Mouse (Mus musculus): ENCODE results near the gene Gucd1. TPM values are rescaled to one million over a fixed set of nuclear protein-coding genes. Genes with fewer than 3 reads are reported as not detected.

Gene Gucd1
- polyA plus RNA-seq, 1 experiment from 2014 or later, result 19.6 TPM

DNA sequence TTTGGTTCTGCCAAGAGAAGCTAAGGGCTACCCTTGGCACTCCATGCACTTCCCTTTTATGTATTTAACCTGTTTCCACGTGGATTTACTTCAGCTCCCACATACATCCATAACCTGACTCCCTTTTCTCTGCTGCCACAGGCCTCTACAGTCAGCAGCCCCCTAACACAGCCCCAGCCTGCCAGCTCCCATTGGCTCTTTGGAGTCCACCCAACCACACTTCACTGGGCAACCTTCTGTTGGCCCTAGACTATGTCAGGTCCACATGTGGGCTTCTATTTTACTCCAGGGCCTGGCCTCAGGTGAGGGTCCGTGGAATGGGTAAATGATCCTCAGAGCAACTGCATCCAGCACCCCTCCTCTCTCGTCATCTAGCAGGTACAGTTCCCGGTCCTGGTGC lies 215.2 kb downstream of the Gucd1 start:
- no peak overlapping the region for H3K4me3 ChIP-seq
- no peak overlapping the region for H3K9ac ChIP-seq
- peaks cover 33% of the 10 kb centered on the region for H3K4me1 ChIP-seq (replicated peaks)
- no peak overlapping the region for H3K27ac ChIP-seq (replicated peaks)
- ATAC-seq (ENCODE audit: low read depth), result no peak
- H3K36me3 ChIP-seq, result peaks cover 66% of the 10 kb centered on the region
- no peaks in the 10 kb centered on the region for H3K9me3 ChIP-seq
- no peak overlapping the region for H3K4me2 ChIP-seq
- H3K27me3 ChIP-seq, result no peaks in the 10 kb centered on the region
- WGBS, result 92% methylated on average over 4 of the region's 4 CpGs

DNA sequence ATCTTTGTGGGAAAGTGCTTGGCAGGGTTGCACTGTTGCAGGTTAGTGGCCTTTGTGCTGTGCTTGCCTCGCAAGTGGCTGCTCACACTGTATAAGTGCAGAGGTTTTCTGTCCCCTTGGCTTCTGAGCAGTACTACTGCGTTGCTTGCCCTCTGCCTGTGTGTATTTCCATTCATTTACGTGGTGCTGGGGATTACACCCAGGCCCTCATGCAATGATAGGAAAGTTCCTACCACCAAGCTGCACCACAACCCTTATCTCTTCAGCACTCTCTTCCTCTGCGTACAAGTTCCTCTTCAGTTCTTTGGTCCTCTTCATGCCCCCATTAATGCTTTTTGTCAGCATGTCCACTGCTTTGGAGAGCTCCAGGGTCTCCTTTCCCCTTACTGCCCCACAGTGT lies 215.8 kb downstream of the Gucd1 start:
- peaks cover 61% of the 10 kb centered on the region for H3K36me3 ChIP-seq
- H3K27me3 ChIP-seq, result no peaks in the 10 kb centered on the region
- no peak overlapping the region for H3K9ac ChIP-seq
- no peak overlapping the region for H3K27ac ChIP-seq (replicated peaks)
- H3K4me1 ChIP-seq (replicated peaks), result peaks cover 33% of the 10 kb centered on the region
- ATAC-seq (ENCODE audit: low read depth), result no peak
- 96% methylated on average over 4 of the region's 4 CpGs for WGBS
- H3K4me3 ChIP-seq, result no peak overlapping the region
- H3K9me3 ChIP-seq, result no peaks in the 10 kb centered on the region
- no peak overlapping the region for H3K4me2 ChIP-seq

DNA sequence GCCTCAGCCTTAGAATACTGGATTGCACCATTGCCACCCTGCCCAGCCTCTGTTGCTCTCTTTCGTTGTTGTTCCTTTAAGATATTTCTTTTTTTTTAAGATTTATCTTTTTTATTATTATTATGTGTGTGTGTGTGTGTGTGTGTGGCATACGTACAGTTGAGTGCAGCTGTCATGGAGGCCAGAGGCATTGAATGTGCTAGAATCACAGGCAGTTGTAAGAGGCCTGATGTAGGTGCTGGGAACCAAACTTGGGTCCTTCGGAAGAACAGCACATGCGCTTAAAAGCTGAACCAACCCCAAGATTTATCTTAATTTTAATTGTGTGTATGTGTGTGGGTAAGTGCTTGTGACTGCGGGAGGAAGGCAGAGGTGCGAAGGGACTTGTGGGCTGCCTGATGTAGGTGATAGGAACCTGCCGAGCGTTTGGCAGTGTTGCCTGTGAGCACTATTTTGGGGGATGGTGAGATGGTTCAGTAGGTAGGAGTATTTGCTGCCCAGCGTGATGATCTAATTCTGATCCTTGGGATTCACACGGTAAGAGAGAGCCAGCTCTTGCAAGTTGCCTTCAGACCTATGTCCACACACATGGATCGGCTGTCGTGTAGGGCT lies 216.5 kb downstream of the Gucd1 start:
- peaks cover 33% of the 10 kb centered on the region for H3K4me1 ChIP-seq (replicated peaks)
- no peak overlapping the region for H3K27ac ChIP-seq (replicated peaks)
- H3K4me3 ChIP-seq, result no peak overlapping the region
- H3K9me3 ChIP-seq, result no peaks in the 10 kb centered on the region
- no peak overlapping the region for H3K4me2 ChIP-seq
- no peak overlapping the region for H3K9ac ChIP-seq
- H3K36me3 ChIP-seq, result peaks cover 63% of the 10 kb centered on the region
- H3K27me3 ChIP-seq, result no peaks in the 10 kb centered on the region
- no peak for ATAC-seq (ENCODE audit: low read depth)
- WGBS, result 94% methylated on average over 12 of the region's 12 CpGs

Other genes with a start within 250 kb of the Gucd1 start
- gene Adora2a, start 201.1 kb downstream of the Gucd1 start, polyA plus RNA-seq (2015; fragmentation: Nextera tagmentation; extraction: Ambion mirVana), result 4.4 and 4.9 TPM in 2 replicates
- gene Upb1, start 116.9 kb downstream of the Gucd1 start, polyA plus RNA-seq (2015; fragmentation: Nextera tagmentation; extraction: Ambion mirVana), result not detected in 2 replicates
- 145 and 151 TPM in 2 replicates for gene Snrpd3, start 421 bp downstream of the Gucd1 start, polyA plus RNA-seq (2015; fragmentation: Nextera tagmentation; extraction: Ambion mirVana)
- 22.2 and 24.0 TPM in 2 replicates for gene Lrrc75b, start 42.4 kb upstream of the Gucd1 start, polyA plus RNA-seq (2015; fragmentation: Nextera tagmentation; extraction: Ambion mirVana)
- gene Ggt1, start 43.6 kb upstream of the Gucd1 start, polyA plus RNA-seq (2015; fragmentation: Nextera tagmentation; extraction: Ambion mirVana), result 0.40 and 1.6 TPM in 2 replicates
- 1.6 and 2.4 TPM in 2 replicates for gene Ggt5, start 71.4 kb upstream of the Gucd1 start, polyA plus RNA-seq (2015; fragmentation: Nextera tagmentation; extraction: Ambion mirVana)
- 7.1 TPM in 2 replicates for gene Susd2, start 126.0 kb upstream of the Gucd1 start, polyA plus RNA-seq (2015; fragmentation: Nextera tagmentation; extraction: Ambion mirVana)
- 31.7 and 31.9 TPM in 2 replicates for gene Cabin1, start 246.4 kb upstream of the Gucd1 start, polyA plus RNA-seq (2015; fragmentation: Nextera tagmentation; extraction: Ambion mirVana)

All from neural tube, embryonic 13.5 days (tissue).